Mouse (Mus musculus) hindbrain, embryonic 10.5 days (tissue): ENCODE data around the gene Gga1. TPM values are rescaled to one million over a fixed set of nuclear protein-coding genes. Genes with fewer than 3 reads are reported as not detected.

Experiments
- DNase-seq: peaks from one replicate; pipeline ENCODE4 v3.0.0-alpha.2; 2017; ENCODE audit warnings: low spot score
- H3K27ac ChIP-seq: fragments of 300-500 bp; sonication (generic); 2 replicates; pipeline ENCODE4 v1.5.1; 2016; ENCODE audit warnings: mild to moderate bottlenecking, moderate library complexity
- H3K27me3 ChIP-seq: fragments of 300-500 bp; sonication (generic); 2 replicates; pipeline ENCODE4 v1.6.1; 2016; ENCODE audit warnings: mild to moderate bottlenecking; ENCODE audit not compliant: poor library complexity, insufficient read depth, severe bottlenecking
- H3K36me3 ChIP-seq: fragments of 300-500 bp; sonication (generic); 2 replicates; pipeline ENCODE4 v1.6.1; 2016; ENCODE audit warnings: mild to moderate bottlenecking, moderate library complexity
- H3K4me1 ChIP-seq: fragments of 300-500 bp; sonication (generic); replicated peaks from 2 replicates; pipeline ENCODE4 v1.6.1; 2016; ENCODE audit warnings: mild to moderate bottlenecking
- H3K4me3 ChIP-seq: fragments of 300-500 bp; sonication (generic); 2 replicates; pipeline ENCODE4 v1.5.1; 2016; ENCODE audit warnings: mild to moderate bottlenecking, moderate library complexity
- H3K9me3 ChIP-seq: fragments of 300-500 bp; sonication (generic); 2 replicates; pipeline ENCODE4 v1.6.1; 2016; ENCODE audit warnings: mild to moderate bottlenecking, moderate library complexity
- WGBS: fragments of 180-500 bp; shearing (Covaris S2); methylation state at CpG from one replicate; pipeline ENCODE4 v1.1.7; 2016; 5-methylcytosine and 5-hydroxymethylcytosine counted together
- polyA plus RNA-seq: library from polyadenylated mRNA; unstranded; fragments of >200 nt; fragmentation: Nextera tagmentation; extraction: Ambion mirVana; gene quantifications from 2 replicates; pipeline ENCODE4 v1.2.1, GENCODE M21; 2016

The Gga1 gene
- polyA plus RNA-seq, 1 experiment from 2014 or later, result 60.7 TPM

DNA sequence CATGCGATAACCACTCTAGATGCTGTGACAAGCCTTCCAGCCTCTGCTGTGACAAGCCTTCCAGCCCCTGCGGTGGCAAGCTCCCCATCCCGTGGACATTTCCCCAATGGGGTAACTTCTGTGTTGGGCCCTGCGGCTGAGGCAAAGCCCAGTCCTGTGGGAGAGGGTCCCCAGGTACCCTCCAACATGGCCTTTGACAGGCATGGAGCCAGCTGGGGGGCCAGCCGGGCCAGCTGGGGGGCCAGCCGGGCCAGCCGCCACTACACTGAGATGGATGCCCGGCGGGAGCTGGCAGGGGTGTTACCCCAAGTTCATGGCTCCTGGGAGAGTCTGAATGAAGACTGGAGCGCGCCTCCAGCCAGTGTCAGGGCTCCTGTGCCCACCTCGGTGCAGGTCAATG lies 27.5 kb upstream of the Gga1 start:
- 83% methylated on average over 12 of the region's 12 CpGs for WGBS
- Histone ChIP-seq H3K27me3 (peaks cover 40% of the 10 kb centered on the region), H3K27ac (peak overlapping the region; percentile 59), H3K9me3 (no peaks in the 10 kb centered on the region), H3K36me3 (0 out of 2 replicates have a peak, but pooled peaks cover 6% of the 10 kb centered on the region), H3K4me3 (no peak overlapping the region), H3K4me1 (peaks cover 57% of the 10 kb centered on the region)
- DNase-seq, result no peak

DNA sequence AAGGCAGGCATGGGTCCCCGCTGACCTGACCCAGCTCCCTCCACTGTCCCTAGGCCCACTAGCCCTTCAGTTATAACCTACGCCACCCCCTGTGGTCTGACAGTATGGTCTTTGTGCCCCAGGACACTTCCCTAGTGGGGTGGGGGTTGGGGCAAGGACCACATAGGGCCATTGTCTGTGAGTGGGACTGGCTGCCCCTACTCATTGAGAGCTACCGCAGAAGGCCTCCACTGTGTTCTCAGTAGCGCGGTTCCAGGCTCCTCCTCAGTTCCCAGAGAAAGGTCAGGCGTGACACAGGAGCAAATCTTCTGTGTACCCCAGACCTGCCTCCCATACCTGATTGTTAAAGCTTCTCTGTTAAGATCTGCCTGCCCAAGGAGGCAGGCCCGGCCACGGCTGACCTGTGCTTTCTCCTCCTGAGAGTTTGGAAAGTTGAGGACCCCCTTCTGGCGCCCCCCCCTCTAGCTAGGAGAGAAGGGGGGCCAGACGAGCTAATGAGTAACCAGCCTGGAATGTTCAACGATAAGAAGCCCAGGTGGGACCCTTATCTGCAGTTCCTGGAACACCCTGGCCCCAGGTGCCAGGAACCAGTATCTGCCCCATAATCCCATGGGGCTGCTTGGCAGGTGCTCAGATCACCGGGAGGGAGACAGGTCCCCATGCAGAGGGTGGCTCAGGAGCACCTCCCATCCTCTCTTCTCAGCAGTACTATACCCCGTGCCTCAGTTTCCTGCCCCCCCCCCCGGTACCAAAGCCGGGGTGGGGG lies 26.7 kb upstream of the Gga1 start:
- H3K27me3 ChIP-seq, result peaks cover 33% of the 10 kb centered on the region
- 72% methylated on average over 15 of the region's 15 CpGs for WGBS
- H3K36me3 ChIP-seq, result 0 out of 2 replicates have a peak, but pooled peaks cover 6% of the 10 kb centered on the region
- H3K27ac ChIP-seq, result peak overlapping the region; percentile 59; the same call in 1 of the 2 replicates
- no peaks in the 10 kb centered on the region for H3K9me3 ChIP-seq
- H3K4me1 ChIP-seq, result peaks cover 50% of the 10 kb centered on the region
- no peak for DNase-seq
- H3K4me3 ChIP-seq, result no peak overlapping the region

DNA sequence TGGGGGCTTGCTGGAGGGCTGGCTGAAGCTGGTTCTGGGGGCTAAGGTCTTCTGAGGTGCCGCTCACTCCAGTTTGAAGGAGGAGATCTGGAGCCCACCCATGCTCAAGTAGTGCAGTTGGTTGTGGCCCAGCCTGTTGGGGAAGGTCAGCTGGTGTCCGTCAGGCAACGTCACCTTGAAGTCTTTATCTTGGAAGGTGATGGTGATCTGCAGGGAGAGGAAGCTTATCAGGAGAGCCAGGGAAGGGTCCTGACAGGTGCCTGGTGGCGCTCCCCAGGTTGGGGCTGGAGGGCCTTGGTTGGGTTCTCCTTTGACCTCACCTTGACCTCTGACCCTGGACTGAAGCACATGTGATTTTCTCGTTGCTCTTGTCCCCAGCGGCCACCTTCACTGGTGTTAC lies 26.0 kb upstream of the Gga1 start:
- Histone ChIP-seq H3K4me1 (peaks cover 43% of the 10 kb centered on the region), H3K27ac (no peak overlapping the region), H3K9me3 (no peaks in the 10 kb centered on the region), H3K4me3 (no peak overlapping the region), H3K27me3 (peaks cover 30% of the 10 kb centered on the region), H3K36me3 (0 out of 2 replicates have a peak, but pooled peaks cover 6% of the 10 kb centered on the region)
- 73% methylated on average over 6 of the region's 6 CpGs for WGBS
- DNase-seq, result no peak

DNA sequence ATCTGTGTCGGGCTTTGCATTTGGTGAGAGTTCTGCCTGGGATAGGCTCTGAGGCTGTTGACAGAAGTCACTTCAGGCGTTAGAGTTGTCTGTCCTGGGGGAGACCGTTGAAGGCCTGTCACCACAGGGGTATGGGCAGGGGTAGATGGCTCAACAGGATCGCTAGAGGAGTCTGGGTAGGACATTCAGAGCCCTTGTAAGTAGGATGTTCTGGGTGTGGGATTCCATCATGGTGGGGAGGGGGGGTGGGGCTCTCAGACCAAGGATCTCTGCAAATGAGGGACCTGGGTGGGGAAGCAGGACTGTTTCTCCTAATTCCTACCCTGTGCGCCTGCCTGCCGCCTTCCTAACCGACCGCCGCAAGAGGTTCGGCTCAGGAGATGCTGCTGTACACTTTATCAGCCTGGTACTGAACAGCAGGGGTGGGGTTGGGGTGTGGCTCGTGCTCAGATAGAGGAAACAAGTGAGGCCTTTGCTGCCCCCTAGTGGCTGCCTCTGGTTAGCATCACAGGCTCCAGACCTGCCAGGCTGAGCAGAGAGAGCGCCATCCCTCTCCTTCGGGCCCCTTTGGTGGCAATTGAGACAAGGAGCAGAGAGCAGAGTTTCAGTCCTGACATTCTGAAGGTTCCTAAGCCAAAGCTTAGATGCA lies 25.4 kb upstream of the Gga1 start:
- Histone ChIP-seq H3K36me3 (0 out of 2 replicates have a peak, but pooled peaks cover 6% of the 10 kb centered on the region), H3K27ac (peak overlapping the region; percentile 56), H3K27me3 (peaks cover 30% of the 10 kb centered on the region), H3K4me1 (peaks cover 37% of the 10 kb centered on the region), H3K9me3 (no peaks in the 10 kb centered on the region), H3K4me3 (peak overlapping the region; percentile 29)
- 18% methylated on average over 13 of the region's 13 CpGs for WGBS
- DNase-seq, result peak; percentile 91

DNA sequence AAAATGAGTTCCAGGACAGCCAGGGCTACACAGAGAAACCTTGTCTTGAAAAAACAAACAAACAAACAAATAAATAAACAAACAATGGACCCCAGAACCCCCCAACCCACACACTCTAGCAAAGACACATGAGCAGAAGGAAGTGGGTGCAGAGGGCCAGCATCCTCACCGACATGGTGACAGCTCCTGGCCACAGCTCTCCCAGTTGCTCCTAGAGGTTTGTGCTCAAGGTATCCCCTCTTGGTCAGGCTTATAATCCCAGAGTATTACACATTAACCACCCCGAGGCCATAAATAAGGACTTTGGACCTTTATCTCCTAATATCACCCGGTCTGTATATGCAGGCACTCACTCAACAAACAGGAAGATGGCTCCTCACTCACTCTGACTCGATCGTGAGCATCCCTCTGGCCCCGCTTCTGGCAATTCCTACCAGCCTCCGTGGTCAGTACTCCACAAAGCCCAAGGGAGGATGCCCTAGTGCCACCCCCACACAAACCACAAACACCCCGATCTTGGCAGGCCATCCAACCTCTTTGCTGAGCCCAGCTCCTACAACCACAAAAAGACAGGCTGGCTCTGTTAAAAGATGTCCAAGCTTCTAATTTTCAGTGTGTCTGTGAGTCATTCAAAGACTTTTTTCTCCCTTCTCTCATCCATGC lies 21.6 kb upstream of the Gga1 start, which contains the start of gene Lgals2:
Lgals2 (minus strand) TSS at position 227 of the 663 bp plus-strand sequence.
- 80% methylated on average over 8 of the region's 8 CpGs for WGBS
- H3K27me3 ChIP-seq, result peaks cover 14% of the 10 kb centered on the region
- no peak within 1 kb of the TSS for H3K27ac ChIP-seq
- peaks cover 33% of the 10 kb centered on the region for H3K4me1 ChIP-seq
- DNase-seq, result no peak
- no peaks in the 10 kb centered on the region for H3K9me3 ChIP-seq
- H3K4me3 ChIP-seq, result no peak within 1 kb of the TSS
- H3K36me3 ChIP-seq, result no peaks in the 10 kb centered on the region

DNA sequence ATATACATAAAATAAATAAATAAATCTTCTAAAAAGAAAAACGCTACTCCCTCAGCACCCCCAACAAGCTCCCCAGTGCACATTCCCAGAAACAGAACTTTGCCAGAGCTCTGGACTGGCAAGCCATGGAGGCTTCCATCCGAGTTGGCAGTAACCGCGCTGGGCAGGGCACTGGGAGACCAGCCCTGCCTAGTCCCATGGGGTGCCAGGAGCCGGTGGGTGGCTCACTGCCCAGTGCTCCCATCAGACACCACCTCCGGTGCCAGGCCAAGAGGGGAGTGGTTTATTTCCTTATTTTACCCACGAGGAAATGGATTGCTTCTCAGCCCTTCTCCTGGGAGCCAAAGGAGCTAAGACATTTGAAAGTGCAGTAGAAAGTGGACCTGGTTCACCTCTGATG lies 20.0 kb upstream of the Gga1 start:
- Histone ChIP-seq H3K4me1 (peaks cover 17% of the 10 kb centered on the region), H3K4me3 (no peak overlapping the region), H3K9me3 (no peaks in the 10 kb centered on the region), H3K27ac (no peak overlapping the region), H3K36me3 (no peaks in the 10 kb centered on the region), H3K27me3 (peaks cover 4% of the 10 kb centered on the region)
- 87% methylated on average over 7 of the region's 7 CpGs for WGBS
- no peak for DNase-seq

DNA sequence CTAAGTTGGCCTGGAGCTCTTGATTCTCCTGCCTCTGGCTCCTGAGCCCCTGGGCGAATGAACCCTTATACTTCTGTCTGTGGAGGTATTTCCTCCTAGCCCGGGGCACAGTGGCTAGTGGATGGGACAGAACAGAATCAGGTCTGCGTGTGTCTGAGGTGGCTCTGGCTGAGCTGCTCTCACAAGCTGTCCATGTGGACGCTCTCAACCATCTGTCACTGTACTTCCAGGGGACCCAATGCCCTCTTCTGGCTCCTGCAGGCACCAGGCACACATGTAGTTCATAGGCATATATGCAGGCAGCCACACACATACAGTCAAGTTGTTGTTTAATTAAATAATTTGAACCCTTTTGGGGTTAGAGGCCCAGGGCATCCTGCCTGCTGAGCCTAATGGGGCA lies 17.7 kb upstream of the Gga1 start:
- Histone ChIP-seq H3K27me3 (no peaks in the 10 kb centered on the region), H3K36me3 (no peaks in the 10 kb centered on the region), H3K4me3 (no peak overlapping the region), H3K4me1 (peaks cover 24% of the 10 kb centered on the region), H3K27ac (peak overlapping the region; percentile 59), H3K9me3 (no peaks in the 10 kb centered on the region)
- 77% methylated on average over 4 of the region's 4 CpGs for WGBS
- no peak for DNase-seq

DNA sequence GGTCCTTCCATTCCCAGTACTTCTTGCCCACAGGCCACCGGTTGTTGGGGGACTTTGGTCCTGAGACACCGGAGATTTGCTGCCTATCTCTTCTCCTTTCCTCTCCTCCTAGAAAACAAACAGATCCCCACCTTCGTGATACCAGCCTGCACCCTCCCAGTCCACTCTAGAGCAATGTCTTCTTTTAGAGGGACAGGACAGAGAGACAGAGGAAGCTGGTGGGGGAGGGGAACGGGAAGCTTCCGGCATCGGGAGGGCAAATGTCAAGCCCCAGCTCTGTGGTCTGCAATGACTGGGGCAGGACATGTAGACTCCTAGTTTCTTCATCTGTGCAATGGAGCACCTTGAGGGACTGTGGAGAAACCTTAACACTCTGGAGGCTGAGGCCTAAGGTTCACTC lies 17.3 kb upstream of the Gga1 start:
- no peaks in the 10 kb centered on the region for H3K27me3 ChIP-seq
- peaks cover 24% of the 10 kb centered on the region for H3K4me1 ChIP-seq
- peak overlapping the region; percentile 59 for H3K27ac ChIP-seq
- H3K4me3 ChIP-seq, result no peak overlapping the region
- no peak for DNase-seq
- WGBS, result 71% methylated on average over 6 of the region's 6 CpGs
- no peaks in the 10 kb centered on the region for H3K36me3 ChIP-seq
- no peaks in the 10 kb centered on the region for H3K9me3 ChIP-seq

DNA sequence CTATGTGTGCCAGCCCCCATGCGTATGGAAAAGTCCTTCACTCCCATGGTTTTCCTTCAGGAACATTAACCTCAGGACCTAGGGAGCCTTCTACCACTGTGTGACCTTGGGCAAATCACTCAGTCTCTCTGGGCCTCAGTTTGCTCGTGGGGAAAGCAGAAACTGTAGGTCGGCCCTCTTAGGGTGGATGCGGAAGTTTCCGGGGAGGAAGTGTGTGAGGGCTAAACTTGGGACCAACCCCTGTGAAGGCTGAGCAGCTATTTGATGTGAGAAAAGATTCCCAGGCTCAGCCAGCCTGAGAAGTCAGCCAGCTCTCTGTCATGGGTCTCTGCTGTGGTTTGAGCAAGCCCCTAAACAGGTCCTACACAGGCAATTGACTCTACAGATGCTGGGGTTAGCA lies 14.7 kb upstream of the Gga1 start:
- WGBS, result 89% methylated on average over 5 of the region's 5 CpGs
- Histone ChIP-seq H3K9me3 (no peaks in the 10 kb centered on the region), H3K36me3 (no peaks in the 10 kb centered on the region), H3K4me1 (peaks cover 24% of the 10 kb centered on the region), H3K4me3 (no peak overlapping the region), H3K27me3 (no peaks in the 10 kb centered on the region), H3K27ac (no peak overlapping the region)
- no peak for DNase-seq

DNA sequence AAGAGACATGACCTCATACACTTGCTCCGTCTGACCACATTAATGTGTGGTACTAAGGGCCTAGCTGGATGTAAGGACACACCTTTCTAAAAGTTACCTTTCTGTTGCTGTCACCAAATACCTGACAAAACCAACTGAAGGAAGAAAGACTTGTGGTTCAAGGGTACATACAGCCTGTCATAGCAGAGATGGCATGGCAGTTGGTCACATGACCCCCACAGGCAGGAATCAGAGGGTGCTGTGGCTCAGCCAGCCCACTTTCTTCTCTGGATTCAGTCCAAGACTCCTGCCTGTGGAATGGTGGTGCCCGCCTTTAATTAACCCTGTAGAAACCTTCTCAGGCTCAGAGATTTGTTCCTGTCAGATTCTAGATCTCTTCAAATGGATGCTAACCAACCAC lies 13.8 kb upstream of the Gga1 start:
- no peaks in the 10 kb centered on the region for H3K9me3 ChIP-seq
- H3K4me1 ChIP-seq, result peaks cover 22% of the 10 kb centered on the region
- H3K27me3 ChIP-seq, result no peaks in the 10 kb centered on the region
- DNase-seq, result no peak
- H3K4me3 ChIP-seq, result no peak overlapping the region
- H3K27ac ChIP-seq, result no peak overlapping the region
- H3K36me3 ChIP-seq, result no peaks in the 10 kb centered on the region
- WGBS, result 82% methylated on average over 2 of the region's 2 CpGs

DNA sequence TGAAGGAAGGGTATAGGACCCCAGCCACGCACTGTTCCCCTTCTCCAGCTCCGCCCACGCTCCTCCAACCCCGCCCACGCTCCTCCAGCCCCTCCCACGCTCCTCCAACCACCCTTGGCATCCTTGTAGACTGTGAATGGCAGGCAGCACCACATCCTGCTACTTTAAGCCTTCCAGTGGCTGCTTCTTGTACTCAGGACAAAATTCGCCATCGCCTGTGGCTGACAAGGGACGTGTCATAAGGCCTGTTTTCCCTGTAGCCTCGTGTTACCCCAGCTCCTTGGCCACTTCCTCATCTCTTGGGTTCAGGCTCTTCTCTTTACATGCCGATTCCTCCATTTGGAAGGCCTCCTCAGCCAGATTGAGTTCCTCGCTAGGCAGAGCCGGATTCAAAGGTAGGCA lies 13.1 kb upstream of the Gga1 start:
- no peaks in the 10 kb centered on the region for H3K27me3 ChIP-seq
- H3K4me1 ChIP-seq, result peaks cover 25% of the 10 kb centered on the region
- 44% methylated on average over 13 of the region's 13 CpGs for WGBS
- DNase-seq, result no peak
- H3K4me3 ChIP-seq, result no peak overlapping the region
- H3K36me3 ChIP-seq, result no peaks in the 10 kb centered on the region
- H3K9me3 ChIP-seq, result no peaks in the 10 kb centered on the region
- 0 out of 2 replicates have a peak overlapping the region, but pooled peaks have one; percentile 36 for H3K27ac ChIP-seq

DNA sequence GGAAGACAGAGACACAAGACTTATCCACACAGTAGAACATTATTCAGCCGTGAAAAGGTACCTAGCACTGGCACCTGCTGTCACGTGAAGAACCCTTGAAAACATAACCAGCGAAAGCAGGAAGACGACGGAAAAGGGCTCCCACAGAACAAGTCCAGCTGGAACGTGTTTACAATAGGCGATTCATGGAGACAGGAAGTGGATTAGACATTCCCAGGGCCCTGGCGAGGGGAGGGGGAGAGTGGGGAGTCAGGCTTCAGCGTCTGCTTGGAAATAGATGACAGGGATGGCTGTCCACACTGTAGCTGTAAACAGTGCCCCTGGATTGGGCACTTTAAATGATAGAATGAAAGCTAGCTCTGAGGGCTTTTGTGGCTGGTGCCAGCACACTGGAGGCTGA lies 8.6 kb upstream of the Gga1 start:
- no peaks in the 10 kb centered on the region for H3K9me3 ChIP-seq
- H3K36me3 ChIP-seq, result no peaks in the 10 kb centered on the region
- H3K27me3 ChIP-seq, result no peaks in the 10 kb centered on the region
- 31% methylated on average over 9 of the region's 9 CpGs for WGBS
- H3K4me1 ChIP-seq, result peaks cover 32% of the 10 kb centered on the region
- peak overlapping the region; percentile 81 for H3K27ac ChIP-seq
- no peak overlapping the region for H3K4me3 ChIP-seq
- peak; percentile 60 for DNase-seq

DNA sequence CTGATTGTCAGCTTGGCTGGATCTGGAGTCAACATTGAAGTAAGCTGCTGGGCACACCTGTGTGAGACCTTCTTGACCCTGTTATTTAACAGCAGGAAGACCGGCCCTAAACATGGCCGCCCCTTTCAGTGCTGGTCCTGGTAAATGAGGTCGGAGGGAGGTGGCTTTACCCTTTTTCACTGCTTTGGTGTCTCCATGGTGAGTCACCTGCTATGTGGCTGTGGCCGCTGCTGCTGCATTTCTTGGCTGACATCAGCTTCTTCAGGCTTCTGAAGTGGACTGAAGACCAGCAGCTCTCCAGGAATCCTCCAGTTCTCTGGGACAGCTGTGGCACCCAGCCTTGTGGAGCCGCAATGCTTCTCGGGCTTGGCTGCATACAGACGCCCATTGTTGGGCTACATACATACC lies 8.2 kb upstream of the Gga1 start:
- Histone ChIP-seq H3K4me1 (peaks cover 31% of the 10 kb centered on the region), H3K27me3 (no peaks in the 10 kb centered on the region), H3K27ac (peak overlapping the region; percentile 81), H3K9me3 (no peaks in the 10 kb centered on the region), H3K4me3 (no peak overlapping the region), H3K36me3 (no peaks in the 10 kb centered on the region)
- 57% methylated on average over 7 of the region's 7 CpGs for whole genome bisulfite sequencing
- DNase-seq, result peak; percentile 30
